Mouse (Mus musculus): ENCODE measurements at regions not wholly inside any gene's neighbourhood (a gene's known extent, or its start where the extent isn't known, plus 50 kb on each side); places are given as distances from the start of the nearest gene placed in this dataset.

- Histone ChIP-seq H3K4me1 (replicated peaks; ENCODE audit: control insufficient read depth, insufficient read depth, low read length) (no peaks in the 10 kb centered on the region), H3K27ac (ENCODE audit: low read depth, low read length) (no peak overlapping the region), H3K9ac (ENCODE audit: low read depth, low read length) (no peak overlapping the region), H3K9me3 (ENCODE audit: control insufficient read depth, low read length) (no peaks in the 10 kb centered on the region), H3K36me3 (ENCODE audit: control insufficient read depth, insufficient read depth, low read length) (no peaks in the 10 kb centered on the region), H3K27me3 (replicated peaks; ENCODE audit: control insufficient read depth, insufficient read depth, low read length) (no peaks in the 10 kb centered on the region), H3K4me2 (no peak overlapping the region), H3K4me3 (ENCODE audit: low read depth, low read length) (no peak overlapping the region)
- no peak for ATAC-seq (replicated peaks; ENCODE audit: low FRiP score)
- no peak for DNase-seq (ENCODE audit: low spot score)
- WGBS, result 65% methylated on average over 3 of the region's 3 CpGs
Observed at GRCm38 (mm10) chr13:31194971-31195370, 221.0 kb downstream of the Gm5447 start.

- 62% methylated on average over 2 of the region's 2 CpGs for WGBS
- DNase-seq (ENCODE audit: low spot score) (no peak), ATAC-seq (replicated peaks; ENCODE audit: low FRiP score) (no peak)
- Histone ChIP-seq H3K9ac (ENCODE audit: low read depth, low read length) (no peak overlapping the region), H3K27me3 (replicated peaks; ENCODE audit: control insufficient read depth, insufficient read depth, low read length) (no peaks in the 10 kb centered on the region), H3K4me3 (ENCODE audit: low read depth, low read length) (no peak overlapping the region), H3K27ac (ENCODE audit: low read depth, low read length) (no peak overlapping the region), H3K4me1 (replicated peaks; ENCODE audit: control insufficient read depth, insufficient read depth, low read length) (no peaks in the 10 kb centered on the region), H3K36me3 (ENCODE audit: control insufficient read depth, insufficient read depth, low read length) (no peaks in the 10 kb centered on the region), H3K4me2 (no peak overlapping the region), H3K9me3 (ENCODE audit: control insufficient read depth, low read length) (no peaks in the 10 kb centered on the region)
Observed at GRCm38 (mm10) chr13:31196546-31196945, 222.5 kb downstream of the Gm5447 start.

GRCm38 (mm10) chr13:31197593-31197992 is 223.6 kb downstream of the Gm5447 start:
- H3K9ac ChIP-seq (ENCODE audit: low read depth, low read length), result no peak overlapping the region
- H3K27me3 ChIP-seq (replicated peaks; ENCODE audit: control insufficient read depth, insufficient read depth, low read length), result no peaks in the 10 kb centered on the region
- H3K36me3 ChIP-seq (ENCODE audit: control insufficient read depth, insufficient read depth, low read length), result no peaks in the 10 kb centered on the region
- DNase-seq (ENCODE audit: low spot score), result no peak
- no peak for ATAC-seq (replicated peaks; ENCODE audit: low FRiP score)
- WGBS, result 59% methylated on average over 2 of the region's 2 CpGs
- H3K9me3 ChIP-seq (ENCODE audit: control insufficient read depth, low read length), result no peaks in the 10 kb centered on the region
- H3K4me3 ChIP-seq (ENCODE audit: low read depth, low read length), result no peak overlapping the region
- H3K27ac ChIP-seq (ENCODE audit: low read depth, low read length), result no peak overlapping the region
- H3K4me1 ChIP-seq (replicated peaks; ENCODE audit: control insufficient read depth, insufficient read depth, low read length), result no peaks in the 10 kb centered on the region
- H3K4me2 ChIP-seq, result no peak overlapping the region

- WGBS, result 64% methylated on average over 1 of the region's 1 CpGs
- no peaks in the 10 kb centered on the region for H3K36me3 ChIP-seq (ENCODE audit: control insufficient read depth, insufficient read depth, low read length)
- no peak for ATAC-seq (replicated peaks; ENCODE audit: low FRiP score)
- no peak overlapping the region for H3K9ac ChIP-seq (ENCODE audit: low read depth, low read length)
- H3K4me1 ChIP-seq (replicated peaks; ENCODE audit: control insufficient read depth, insufficient read depth, low read length), result no peaks in the 10 kb centered on the region
- H3K27me3 ChIP-seq (replicated peaks; ENCODE audit: control insufficient read depth, insufficient read depth, low read length), result no peaks in the 10 kb centered on the region
- DNase-seq (ENCODE audit: low spot score), result no peak
- no peaks in the 10 kb centered on the region for H3K9me3 ChIP-seq (ENCODE audit: control insufficient read depth, low read length)
- no peak overlapping the region for H3K27ac ChIP-seq (ENCODE audit: low read depth, low read length)
- H3K4me3 ChIP-seq (ENCODE audit: low read depth, low read length), result no peak overlapping the region
- no peak overlapping the region for H3K4me2 ChIP-seq
Observed at GRCm38 (mm10) chr13:31199384-31199783, 225.4 kb downstream of the Gm5447 start.

- no peak for DNase-seq (ENCODE audit: low spot score)
Observed at GRCm38 (mm10) chr13:31204068-31204467, 230.1 kb downstream of the Gm5447 start.

GRCm38 (mm10) chr13:31206381-31206780 is 232.4 kb downstream of the Gm5447 start:
- Histone ChIP-seq H3K4me2 (no peak overlapping the region), H3K9ac (ENCODE audit: low read depth, low read length) (no peak overlapping the region), H3K27ac (ENCODE audit: low read depth, low read length) (no peak overlapping the region), H3K4me3 (ENCODE audit: low read depth, low read length) (no peak overlapping the region), H3K27me3 (replicated peaks; ENCODE audit: control insufficient read depth, insufficient read depth, low read length) (no peaks in the 10 kb centered on the region), H3K4me1 (replicated peaks; ENCODE audit: control insufficient read depth, insufficient read depth, low read length) (no peaks in the 10 kb centered on the region), H3K36me3 (ENCODE audit: control insufficient read depth, insufficient read depth, low read length) (no peaks in the 10 kb centered on the region), H3K9me3 (ENCODE audit: control insufficient read depth, low read length) (no peaks in the 10 kb centered on the region)
- DNase-seq (ENCODE audit: low spot score) (no peak), ATAC-seq (replicated peaks; ENCODE audit: low FRiP score) (no peak)
- 65% methylated on average over 5 of the region's 5 CpGs for WGBS

More at GRCm38 (mm10) chr13:31204068-31204467, 230.1 kb downstream of the Gm5447 start:
- ATAC-seq (replicated peaks; ENCODE audit: low FRiP score), result no peak
- Histone ChIP-seq H3K27ac (ENCODE audit: low read depth, low read length) (no peak overlapping the region), H3K36me3 (ENCODE audit: control insufficient read depth, insufficient read depth, low read length) (no peaks in the 10 kb centered on the region), H3K4me2 (no peak overlapping the region), H3K4me3 (ENCODE audit: low read depth, low read length) (no peak overlapping the region), H3K9me3 (ENCODE audit: control insufficient read depth, low read length) (no peaks in the 10 kb centered on the region), H3K4me1 (replicated peaks; ENCODE audit: control insufficient read depth, insufficient read depth, low read length) (no peaks in the 10 kb centered on the region), H3K27me3 (replicated peaks; ENCODE audit: control insufficient read depth, insufficient read depth, low read length) (no peaks in the 10 kb centered on the region), H3K9ac (ENCODE audit: low read depth, low read length) (no peak overlapping the region)
- WGBS, result 69% methylated on average over 6 of the region's 6 CpGs

- Histone ChIP-seq H3K4me1 (replicated peaks; ENCODE audit: control insufficient read depth, insufficient read depth, low read length) (no peaks in the 10 kb centered on the region), H3K27ac (ENCODE audit: low read depth, low read length) (no peak overlapping the region), H3K9ac (ENCODE audit: low read depth, low read length) (no peak overlapping the region), H3K4me2 (no peak overlapping the region), H3K4me3 (ENCODE audit: low read depth, low read length) (no peak overlapping the region), H3K9me3 (ENCODE audit: control insufficient read depth, low read length) (no peaks in the 10 kb centered on the region), H3K36me3 (ENCODE audit: control insufficient read depth, insufficient read depth, low read length) (no peaks in the 10 kb centered on the region), H3K27me3 (replicated peaks; ENCODE audit: control insufficient read depth, insufficient read depth, low read length) (no peaks in the 10 kb centered on the region)
- ATAC-seq (replicated peaks; ENCODE audit: low FRiP score), result no peak
- no peak for DNase-seq (ENCODE audit: low spot score)
- WGBS, result 49% methylated on average over 5 of the region's 5 CpGs
Observed at GRCm38 (mm10) chr13:31207709-31208108, 233.7 kb downstream of the Gm5447 start.

GRCm38 (mm10) chr13:31223016-31223415 is 249.0 kb downstream of the Gm5447 start:
- DNase-seq (ENCODE audit: low spot score) (no peak), ATAC-seq (replicated peaks; ENCODE audit: low FRiP score) (no peak)
- Histone ChIP-seq H3K27ac (ENCODE audit: low read depth, low read length) (no peak overlapping the region), H3K36me3 (ENCODE audit: control insufficient read depth, insufficient read depth, low read length) (no peaks in the 10 kb centered on the region), H3K27me3 (replicated peaks; ENCODE audit: control insufficient read depth, insufficient read depth, low read length) (no peaks in the 10 kb centered on the region), H3K9ac (ENCODE audit: low read depth, low read length) (no peak overlapping the region), H3K4me3 (ENCODE audit: low read depth, low read length) (no peak overlapping the region), H3K9me3 (ENCODE audit: control insufficient read depth, low read length) (no peaks in the 10 kb centered on the region), H3K4me1 (replicated peaks; ENCODE audit: control insufficient read depth, insufficient read depth, low read length) (no peaks in the 10 kb centered on the region), H3K4me2 (no peak overlapping the region)
- 66% methylated on average over 2 of the region's 2 CpGs for WGBS

- Histone ChIP-seq H3K36me3 (ENCODE audit: control insufficient read depth, insufficient read depth, low read length) (no peaks in the 10 kb centered on the region), H3K4me2 (no peak overlapping the region), H3K4me3 (ENCODE audit: low read depth, low read length) (no peak overlapping the region), H3K4me1 (replicated peaks; ENCODE audit: control insufficient read depth, insufficient read depth, low read length) (no peaks in the 10 kb centered on the region), H3K27me3 (replicated peaks; ENCODE audit: control insufficient read depth, insufficient read depth, low read length) (no peaks in the 10 kb centered on the region), H3K27ac (ENCODE audit: low read depth, low read length) (no peak overlapping the region), H3K9ac (ENCODE audit: low read depth, low read length) (no peak overlapping the region), H3K9me3 (ENCODE audit: control insufficient read depth, low read length) (no peaks in the 10 kb centered on the region)
- DNase-seq (ENCODE audit: low spot score) (no peak), ATAC-seq (replicated peaks; ENCODE audit: low FRiP score) (no peak)
- WGBS, result 93% methylated on average over 6 of the region's 6 CpGs
Observed at GRCm38 (mm10) chr13:31240546-31240945, 266.5 kb downstream of the Gm5447 start.

All from liver, embryonic 11.5 days (tissue).